Mouse (Mus musculus): ENCODE results near the gene Mef2c.

Gene Mef2c

DNA sequence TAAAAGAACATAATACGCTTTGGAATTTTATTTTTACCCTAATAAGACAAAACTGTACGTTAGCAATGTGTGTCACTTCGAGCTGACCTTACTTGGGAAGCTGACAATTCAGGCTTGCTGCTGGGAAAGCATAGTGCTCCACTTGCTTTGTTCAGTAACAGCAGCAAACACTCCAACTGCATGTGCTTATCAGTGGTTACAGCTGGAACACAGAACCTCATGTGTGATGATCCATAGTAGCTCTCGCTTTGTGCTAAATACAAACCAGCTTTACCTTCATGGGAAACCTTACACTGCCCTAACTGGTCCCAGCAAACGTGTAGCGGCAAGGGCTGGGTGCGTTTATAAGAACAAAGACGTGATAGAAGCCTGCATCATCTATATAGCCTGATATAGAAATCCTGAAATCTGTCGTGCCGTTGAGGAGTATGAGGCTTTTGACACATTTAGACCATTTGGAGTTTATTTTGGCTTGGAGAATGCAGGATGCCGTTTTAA, 65.0 kb downstream of the Mef2c start:
- no peak for DNase-seq (ENCODE audit: inconsistent age in 2 of 2, low spot score in 1 of 2)

DNA sequence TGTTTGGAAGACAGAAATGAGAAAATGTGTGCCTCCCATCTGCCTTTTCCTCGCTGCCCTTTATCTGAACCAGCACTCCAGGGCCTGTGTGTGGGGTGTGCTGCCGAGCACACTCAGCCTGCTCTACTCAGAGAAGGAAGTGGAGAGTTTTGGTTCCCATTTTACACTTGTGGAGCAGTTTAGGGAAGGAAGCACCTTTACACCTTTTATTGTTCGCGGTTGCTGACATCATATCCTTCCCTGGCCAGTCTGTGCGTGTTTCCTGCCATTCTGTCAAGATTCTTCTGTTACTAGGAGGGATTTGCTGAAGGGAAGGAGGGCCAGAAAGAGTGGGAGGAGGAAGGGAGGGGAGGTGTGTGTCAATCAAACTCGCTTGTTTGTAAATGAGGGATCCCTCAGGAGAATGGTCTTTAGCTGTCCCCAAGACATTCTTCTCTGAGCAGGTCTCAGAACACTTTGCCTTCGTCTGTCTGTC, 68.2 kb downstream of the Mef2c start:
- peak; percentile 65 to 85 for DNase-seq (ENCODE audit: inconsistent age in 2 of 2, low spot score in 1 of 2)

DNA sequence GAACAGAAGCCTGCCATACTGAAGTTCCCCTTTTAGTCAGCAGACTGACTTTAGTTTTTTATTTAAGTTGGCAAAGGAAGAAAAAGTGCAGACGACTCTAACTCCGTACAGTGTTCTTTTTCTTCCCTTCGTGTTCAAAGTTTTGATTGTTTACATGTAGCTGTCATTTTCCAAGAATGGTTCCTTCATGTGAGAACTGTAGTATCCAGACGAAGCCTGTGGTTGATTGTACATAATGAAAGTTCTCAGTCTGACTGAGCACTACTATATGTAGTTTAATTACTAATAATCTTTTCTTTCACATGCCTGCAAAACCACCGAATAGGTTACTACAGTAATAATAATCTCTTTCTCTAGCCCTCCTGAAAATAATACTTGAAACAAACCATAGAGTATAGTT, 68.6 kb downstream of the Mef2c start:
- no peak for DNase-seq (ENCODE audit: inconsistent age in 2 of 2, low spot score in 1 of 2)

DNA sequence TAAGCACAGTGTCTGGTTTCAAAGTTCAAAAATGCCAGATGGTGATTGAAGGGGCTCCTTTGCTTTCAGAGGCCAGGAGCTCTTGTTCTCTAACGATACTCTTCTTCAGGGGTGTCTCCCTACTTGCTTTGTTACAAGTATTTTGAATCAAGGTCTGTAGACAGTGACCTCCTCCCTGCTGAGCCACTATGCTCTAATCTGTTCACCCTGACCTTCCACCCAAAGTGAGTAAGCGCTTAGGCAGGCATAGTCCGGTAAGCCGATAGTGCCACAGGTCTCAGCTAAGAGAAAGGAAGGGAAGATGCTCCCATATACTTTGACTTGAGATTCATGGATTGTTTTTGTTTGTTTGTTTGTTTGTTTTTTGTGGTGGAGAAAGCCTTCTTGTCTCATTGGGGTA, 69.5 kb downstream of the Mef2c start:
- DNase-seq (ENCODE audit: inconsistent age in 2 of 2, low spot score in 1 of 2), result peak; percentile 79 to 90

DNA sequence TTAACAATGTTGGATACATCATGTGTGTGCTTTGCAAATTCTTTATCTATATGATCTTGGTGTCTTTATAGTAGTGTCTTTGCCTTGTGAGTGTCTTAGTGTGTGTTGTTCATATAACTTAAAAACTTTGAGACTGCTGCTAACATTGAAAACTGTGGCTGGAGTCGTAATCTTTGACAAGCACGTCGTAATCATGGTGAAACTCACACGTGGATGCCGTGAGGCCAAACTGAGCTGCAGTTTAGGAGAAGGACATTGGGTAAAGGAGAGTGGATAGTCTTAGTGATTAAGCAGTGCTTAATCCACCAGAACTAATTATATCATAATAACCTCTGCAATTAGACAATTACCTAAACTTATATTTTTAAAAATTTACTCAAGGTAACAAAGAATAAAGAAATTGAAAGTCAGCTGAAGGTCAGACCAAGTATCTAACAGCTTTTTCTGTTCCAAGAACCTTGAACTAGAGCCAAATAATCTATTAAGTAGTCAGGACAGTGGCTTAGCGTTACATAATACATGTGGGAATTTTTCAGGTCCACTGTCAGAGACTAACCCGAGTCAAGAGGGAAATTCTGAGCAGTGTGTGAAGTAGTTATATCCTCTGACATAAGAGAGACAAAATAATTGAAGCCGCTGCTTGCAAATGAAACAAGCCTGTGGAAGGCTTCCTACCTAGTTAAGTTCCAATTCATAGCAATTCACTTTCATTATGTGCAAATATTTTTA, 70.2 kb downstream of the Mef2c start:
- peak in 1 of 2 experiments; percentile 76 for DNase-seq (ENCODE audit: inconsistent age in 2 of 2, low spot score in 1 of 2)

GRCm38 (mm10) chr13:83574866-83575265, 71.0 kb downstream of the Mef2c start:
- DNase-seq (ENCODE audit: inconsistent age in 2 of 2, low spot score in 1 of 2), result no peak

DNA sequence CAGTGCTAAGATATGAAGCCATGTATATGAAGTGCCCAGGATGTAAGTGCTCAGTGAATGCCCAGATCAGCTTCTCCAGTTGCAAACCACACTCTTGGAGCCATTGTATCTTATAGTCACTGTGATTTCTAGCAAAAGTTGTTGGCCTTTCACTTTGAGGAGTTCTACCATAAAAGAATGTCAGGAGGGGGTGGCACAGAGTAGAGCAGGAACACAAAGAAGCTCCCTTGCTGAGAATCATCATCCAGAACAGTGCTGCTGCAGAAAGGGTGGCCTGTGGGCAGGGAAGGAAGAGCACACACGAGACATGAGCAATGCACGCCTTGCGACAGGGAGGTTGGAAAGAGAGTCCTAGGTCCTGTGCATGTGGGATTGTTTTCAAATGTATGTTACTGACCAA, 75.6 kb downstream of the Mef2c start:
- no peak for DNase-seq (ENCODE audit: inconsistent age in 2 of 2, low spot score in 1 of 2)

DNA sequence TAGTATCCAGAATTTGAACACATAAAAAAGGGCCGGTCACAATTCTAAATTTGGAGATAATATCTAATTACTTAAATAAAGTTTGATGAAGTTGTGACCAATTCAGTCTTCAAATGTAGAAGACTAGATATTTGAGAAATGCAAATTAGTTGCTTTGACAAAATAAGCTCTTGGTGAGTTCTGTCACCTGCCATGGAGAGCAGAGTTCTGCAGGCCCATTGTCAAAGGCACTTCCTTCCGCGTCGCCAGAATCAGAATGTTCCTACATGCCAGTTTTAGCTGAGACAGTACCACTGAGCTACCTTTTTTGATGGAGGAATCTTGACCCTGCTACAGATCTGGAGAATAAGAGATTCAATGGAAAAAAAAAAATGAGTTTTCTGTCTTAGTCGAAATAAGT, 77.0 kb downstream of the Mef2c start:
- DNase-seq (ENCODE audit: inconsistent age in 2 of 2, low spot score in 1 of 2), result peak in 1 of 2 experiments; percentile 32

GRCm38 (mm10) chr13:83582564-83582963, 78.7 kb downstream of the Mef2c start:
- DNase-seq (ENCODE audit: inconsistent age in 2 of 2, low spot score in 1 of 2), result no peak

DNA sequence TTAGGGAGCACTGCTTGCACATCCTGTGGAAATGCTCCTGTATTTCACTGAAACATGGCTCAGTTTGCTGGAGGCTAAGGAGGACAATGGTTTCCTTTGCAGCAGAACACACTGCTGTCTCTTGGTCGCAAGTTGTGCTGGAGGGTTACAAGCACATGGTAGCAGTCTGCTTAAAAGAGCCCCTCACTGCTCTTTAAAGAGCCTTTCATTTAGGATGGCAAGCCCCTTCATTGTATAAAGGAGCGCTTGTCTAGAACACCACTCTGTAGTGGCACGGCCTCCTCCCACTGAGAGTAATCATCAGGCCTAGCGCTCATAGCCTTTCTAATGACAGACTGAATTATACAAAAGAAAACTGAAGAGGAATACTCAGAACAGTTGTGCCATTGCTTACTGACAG, 80.0 kb downstream of the Mef2c start:
- no peak for DNase-seq (ENCODE audit: inconsistent age in 2 of 2, low spot score in 1 of 2)

- no peak for DNase-seq (ENCODE audit: inconsistent age in 2 of 2, low spot score in 1 of 2)
Measured at GRCm38 (mm10) chr13:83585359-83585758, 81.5 kb downstream of the Mef2c start.

- DNase-seq (ENCODE audit: inconsistent age in 2 of 2, low spot score in 1 of 2), result no peak
Measured at GRCm38 (mm10) chr13:83588186-83588585, 84.4 kb downstream of the Mef2c start.

- no peak for DNase-seq (ENCODE audit: inconsistent age in 2 of 2, low spot score in 1 of 2)
Measured at GRCm38 (mm10) chr13:83590886-83591285, 87.1 kb downstream of the Mef2c start.

DNA sequence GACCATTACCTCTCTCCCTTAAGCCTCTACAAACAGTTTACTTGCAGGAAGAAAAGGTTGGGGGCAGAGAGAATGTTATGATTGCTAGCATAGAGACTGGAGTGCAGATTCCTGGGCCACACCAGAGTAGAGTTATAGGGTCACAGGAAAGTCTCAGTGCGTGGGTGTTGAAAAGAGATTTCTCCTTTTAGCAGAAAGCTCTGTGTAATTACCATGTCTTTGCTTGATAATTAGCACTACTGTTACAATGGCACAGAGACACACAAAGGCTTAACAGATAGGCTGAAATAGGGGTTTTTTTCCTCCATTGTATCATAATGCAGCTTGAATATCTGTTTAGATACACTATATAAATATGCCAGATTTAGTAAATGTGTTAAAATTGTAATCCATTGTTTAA, 91.6 kb downstream of the Mef2c start:
- DNase-seq (ENCODE audit: inconsistent age in 2 of 2, low spot score in 1 of 2), result no peak

DNA sequence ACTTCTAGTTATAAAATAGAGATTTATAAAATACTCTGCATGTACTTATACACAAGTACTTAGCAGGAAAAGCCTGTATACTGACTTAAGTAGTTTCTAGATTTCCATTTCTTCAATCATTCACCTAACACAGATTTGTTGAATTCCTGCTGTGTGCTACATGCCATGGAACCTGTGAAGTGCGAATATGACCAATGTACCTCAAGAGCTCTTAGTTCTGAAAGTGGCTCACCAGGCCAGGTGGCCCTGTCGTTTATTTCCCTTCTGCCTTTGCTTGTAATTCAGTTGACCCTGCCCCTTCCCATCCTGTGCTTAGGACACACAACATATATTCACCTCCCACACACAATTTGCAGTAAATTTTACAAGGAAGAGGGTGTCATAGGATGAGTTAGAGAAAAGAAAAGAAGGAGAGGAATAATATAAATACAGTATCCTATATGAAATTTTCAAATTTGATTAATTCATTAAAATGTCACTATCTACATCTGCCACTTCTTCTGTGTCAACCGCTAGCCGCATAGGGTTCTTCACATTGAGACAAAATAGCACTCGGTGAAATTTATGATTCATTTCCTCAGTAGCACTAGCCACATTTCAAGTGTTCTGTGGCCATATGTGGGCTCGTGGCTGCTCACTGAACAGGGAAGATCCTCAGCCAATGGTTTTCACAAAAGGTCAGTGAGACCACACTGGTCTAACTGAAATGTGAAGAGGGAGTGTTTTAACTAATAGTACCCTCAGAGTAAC, 93.3 kb downstream of the Mef2c start:
- DNase-seq (ENCODE audit: inconsistent age in 2 of 2, low spot score in 1 of 2), result no peak

- no peak for DNase-seq (ENCODE audit: inconsistent age in 2 of 2, low spot score in 1 of 2)
Measured at GRCm38 (mm10) chr13:83597739-83598210, 93.9 kb downstream of the Mef2c start.

- DNase-seq (ENCODE audit: inconsistent age in 2 of 2, low spot score in 1 of 2), result no peak
Measured at GRCm38 (mm10) chr13:83600301-83600700, 96.5 kb downstream of the Mef2c start.

- DNase-seq (ENCODE audit: inconsistent age in 2 of 2, low spot score in 1 of 2), result no peak
Measured at GRCm38 (mm10) chr13:83601741-83602140, 97.9 kb downstream of the Mef2c start.

GRCm38 (mm10) chr13:83603373-83604265, 99.8 kb downstream of the Mef2c start:
- peak; percentile 55 to 86 for DNase-seq (ENCODE audit: inconsistent age in 2 of 2, low spot score in 1 of 2)

GRCm38 (mm10) chr13:83604320-83604719, 100.5 kb downstream of the Mef2c start:
- peak; percentile 56 to 76 for DNase-seq (ENCODE audit: inconsistent age in 2 of 2, low spot score in 1 of 2)

DNA sequence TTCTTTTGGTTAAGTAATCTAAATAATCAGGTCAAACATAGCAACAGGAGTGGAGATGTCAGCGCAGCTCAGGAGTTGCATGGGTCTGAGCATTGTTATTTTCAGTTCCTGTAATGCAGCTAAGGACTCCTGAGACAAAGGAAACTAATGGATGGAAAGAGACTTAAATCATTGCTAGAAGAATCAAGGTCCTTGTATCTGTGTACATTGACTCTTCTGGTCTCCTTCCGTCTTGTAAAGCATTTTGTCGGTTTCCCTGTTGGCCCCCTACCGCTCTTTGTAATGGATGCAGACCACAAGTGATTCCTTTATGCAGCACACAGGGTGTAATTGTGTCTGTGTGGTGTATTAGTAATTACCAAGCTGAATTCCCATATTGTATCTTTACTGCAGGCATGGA, 101.0 kb downstream of the Mef2c start:
- peak in 1 of 2 experiments; percentile 44 for DNase-seq (ENCODE audit: inconsistent age in 2 of 2, low spot score in 1 of 2)

Data from adrenal gland, adult (tissue).